Mouse (Mus musculus): ENCODE measurements at regions not wholly inside any gene's neighbourhood (a gene's known extent, or its start where the extent isn't known, plus 50 kb on each side); places are given as distances from the start of the nearest gene placed in this dataset.

DNA sequence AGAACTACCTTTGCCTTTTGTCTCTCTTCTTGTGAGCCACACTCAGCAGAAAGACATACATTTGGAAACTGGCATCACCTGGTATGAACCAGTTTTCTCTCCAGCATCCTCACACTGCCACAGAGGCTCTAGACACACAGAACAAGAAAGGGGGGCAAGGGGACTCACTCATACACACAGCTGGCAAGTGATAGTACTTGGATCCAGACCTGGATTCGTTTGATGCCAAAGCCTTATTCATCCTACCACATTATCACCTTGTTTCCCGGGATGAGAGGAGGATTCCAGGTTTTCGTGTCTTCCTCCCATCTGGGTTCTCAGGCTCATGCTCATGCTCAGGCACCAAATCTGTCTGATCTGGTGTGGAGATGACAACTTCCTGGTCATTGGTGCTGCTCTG is 97.8 kb upstream of the Opcml start:
- no peak for DNase-seq (ENCODE audit: extremely low read depth, insufficient read length, low spot score)

DNA sequence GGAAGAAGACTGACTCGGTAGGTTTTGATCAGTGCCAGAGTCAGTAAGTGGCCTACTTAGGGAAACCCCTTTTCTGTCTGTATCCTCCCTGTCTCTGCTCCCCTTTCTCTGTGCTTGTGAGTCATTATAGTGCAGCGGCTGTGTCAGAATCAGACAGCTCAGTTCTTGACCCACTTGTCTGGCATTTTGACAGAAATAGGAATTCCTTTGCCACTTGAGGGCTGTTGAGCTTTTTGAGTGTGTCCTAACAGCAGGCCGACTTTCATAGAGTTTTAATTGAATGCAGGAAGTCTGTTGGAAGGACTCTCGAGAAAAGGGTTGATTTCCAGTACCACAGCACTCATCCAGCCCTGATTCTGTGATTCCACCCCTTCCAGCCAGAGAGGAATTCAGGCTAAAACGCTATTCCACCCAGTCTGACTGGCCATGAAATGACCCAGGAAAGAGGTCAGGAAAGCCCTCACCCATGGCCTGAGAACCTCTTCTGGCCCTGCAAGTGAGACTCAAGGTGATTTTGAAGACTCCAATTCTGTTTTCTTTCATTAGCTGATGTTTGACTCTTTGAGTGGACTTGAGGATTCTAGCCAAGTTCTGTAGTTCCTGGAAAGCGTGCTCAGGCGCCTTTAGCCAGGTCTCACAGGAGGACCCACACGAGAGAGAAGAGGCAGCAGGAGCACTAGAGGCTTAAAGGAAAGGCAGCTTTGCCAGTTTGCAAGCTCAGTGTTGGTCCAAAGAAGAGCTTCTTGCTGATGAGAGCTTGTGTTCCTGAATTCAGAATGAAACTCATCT is 95.6 kb upstream of the Opcml start:
- DNase-seq (ENCODE audit: extremely low read depth, insufficient read length, low spot score), result peak; percentile 3

DNA sequence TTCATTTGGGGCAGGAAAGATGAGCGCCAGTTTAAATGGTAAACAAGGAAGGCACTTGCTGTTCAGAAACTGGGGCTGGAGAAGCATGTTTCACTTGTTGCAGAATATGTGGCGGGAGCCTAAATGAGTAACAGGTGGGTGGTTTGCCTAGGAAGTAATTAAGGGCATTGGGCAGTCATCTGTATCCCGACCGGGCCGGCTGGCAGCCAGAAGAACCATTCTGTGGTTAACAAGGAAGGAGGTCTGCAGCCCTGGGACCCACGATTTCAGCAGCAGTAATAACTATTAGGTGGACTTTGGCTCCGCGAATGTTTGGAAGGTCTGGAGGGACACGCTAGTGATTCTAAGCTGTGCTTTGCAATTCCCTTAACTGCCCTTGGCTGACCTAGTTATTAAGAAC is 89.0 kb upstream of the Opcml start:
- DNase-seq (ENCODE audit: extremely low read depth, insufficient read length, low spot score), result no peak

DNA sequence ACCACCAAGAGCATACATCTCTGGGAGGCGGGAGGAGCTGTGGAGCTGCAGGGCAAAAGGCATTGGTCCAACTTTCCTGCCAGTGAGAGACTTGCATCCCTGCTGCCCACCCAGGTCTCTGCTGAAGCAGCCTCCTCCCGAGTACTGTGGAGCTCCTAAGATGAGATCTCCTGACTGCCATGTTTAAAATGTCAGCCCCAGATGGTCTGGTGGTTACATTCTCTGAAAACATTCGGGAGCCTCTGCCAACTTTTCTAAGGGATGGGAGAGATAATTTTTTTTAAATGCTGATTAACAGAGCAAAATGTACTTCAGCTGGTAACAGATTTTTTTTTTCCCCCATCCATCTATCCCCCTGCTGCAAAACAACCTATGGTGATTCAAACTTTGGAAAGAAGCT is 88.4 kb upstream of the Opcml start:
- no peak for DNase-seq (ENCODE audit: extremely low read depth, insufficient read length, low spot score)

DNA sequence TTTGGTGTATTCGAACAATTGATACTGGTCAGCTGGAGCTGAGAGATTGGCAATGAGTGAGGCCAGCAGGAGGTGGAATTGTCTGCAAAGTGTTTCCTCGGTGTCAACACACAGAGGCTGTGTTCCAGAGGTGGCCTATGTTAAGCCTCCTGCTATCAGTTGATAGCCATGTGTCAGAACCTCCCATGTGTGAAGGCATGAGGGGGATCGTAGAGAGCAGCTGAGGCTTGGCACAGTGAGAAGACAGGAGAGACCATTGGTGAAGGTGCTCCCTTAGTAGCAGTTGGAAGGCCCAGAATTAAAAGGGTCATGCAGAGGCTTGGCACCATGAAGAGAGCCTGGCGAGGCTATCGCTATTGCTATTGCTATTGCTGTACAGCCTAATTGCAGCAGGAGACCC is 86.6 kb upstream of the Opcml start:
- no peak for DNase-seq (ENCODE audit: extremely low read depth, insufficient read length, low spot score)

DNA sequence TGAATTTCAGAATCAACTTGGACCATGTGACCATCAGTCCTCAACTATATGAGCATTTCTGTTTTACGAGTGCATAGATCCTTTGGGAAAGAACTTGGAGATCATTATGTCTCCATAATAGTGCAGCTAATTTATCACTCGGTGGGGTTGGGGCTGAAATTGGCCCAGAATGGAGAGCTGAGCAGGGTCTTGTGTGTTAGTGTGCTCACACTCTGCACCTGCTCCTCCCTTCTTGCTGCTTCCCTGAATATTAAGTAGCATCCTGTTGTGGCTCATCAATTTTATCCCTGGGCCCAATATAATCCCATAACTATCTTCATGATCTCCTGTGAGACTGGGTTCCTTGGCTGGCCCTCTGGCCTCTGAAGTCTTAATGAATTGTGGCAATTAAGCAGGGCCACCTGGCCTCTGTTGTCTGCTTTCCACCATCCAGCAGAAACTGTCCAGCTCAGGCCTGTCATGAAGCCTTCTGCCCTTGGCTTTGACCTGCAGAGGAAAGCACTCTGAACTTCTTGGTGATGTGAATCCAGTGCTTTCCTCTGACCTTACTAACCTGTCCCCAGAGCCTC is 66.7 kb upstream of the Opcml start:
- DNase-seq (ENCODE audit: extremely low read depth, insufficient read length, low spot score), result no peak

DNA sequence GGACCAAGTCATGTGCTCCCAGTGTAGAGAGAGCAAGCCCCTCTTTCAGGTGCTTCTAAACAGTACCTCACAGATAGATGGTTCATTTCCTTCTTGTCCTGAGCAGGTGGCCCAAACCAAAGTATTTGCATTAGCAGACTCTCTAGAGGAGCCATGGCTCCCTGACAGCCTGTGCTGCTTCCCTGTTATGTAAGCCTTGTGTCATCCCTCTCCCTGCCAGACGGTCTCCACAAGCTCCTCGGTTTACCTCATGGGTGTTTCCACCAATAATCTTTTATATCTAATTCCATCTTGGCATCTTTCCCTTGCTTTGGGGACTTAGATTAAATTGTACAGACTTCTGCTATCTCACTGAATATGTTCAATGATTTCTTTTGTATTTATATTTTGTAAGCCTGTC is 66.0 kb upstream of the Opcml start:
- no peak for DNase-seq (ENCODE audit: extremely low read depth, insufficient read length, low spot score)

DNA sequence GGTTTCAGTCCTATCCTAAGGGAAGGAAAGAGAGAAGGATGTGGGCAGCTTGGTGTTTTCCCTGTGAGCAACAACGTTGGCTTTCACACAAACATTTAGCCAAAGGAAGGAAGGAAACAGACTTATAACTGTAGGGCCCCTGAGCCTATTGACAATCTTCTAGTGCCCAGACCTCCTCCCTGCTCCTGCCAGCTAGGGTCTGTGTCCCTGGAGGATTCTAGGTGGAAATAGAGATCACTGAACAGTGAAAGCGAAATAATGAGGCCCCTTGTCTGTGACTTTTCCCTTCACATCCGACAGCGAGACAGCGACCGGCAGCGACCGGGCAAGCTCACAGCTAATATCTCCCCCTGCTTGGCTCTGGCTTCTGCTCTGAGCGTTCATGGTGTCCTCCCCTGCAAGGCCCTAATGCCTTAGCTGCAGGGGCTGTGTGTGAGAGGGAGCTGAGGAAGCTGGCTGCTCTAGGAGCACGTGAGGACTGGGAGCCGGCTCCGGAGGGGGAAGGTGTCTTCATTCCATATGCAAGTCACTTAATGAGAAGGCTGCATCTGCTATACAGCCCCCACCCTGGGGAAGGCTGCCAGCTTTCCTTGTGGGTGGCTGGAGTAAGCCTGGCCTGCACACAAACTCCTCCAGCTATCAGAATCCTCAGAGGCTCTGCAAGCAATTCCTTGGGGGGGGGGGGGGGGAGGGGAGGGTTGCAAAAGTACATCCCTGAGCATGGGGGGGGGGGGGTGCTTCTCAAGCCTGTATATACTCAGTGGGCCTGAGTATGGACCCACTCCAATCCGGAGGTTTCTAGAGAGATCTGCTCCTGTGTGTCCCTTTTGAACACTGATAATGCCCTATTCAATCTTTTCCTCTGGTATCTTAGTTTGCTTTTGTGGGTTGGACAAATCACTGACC is 61.7 kb upstream of the Opcml start:
- peak; percentile 5 for DNase-seq (ENCODE audit: extremely low read depth, insufficient read length, low spot score)

DNA sequence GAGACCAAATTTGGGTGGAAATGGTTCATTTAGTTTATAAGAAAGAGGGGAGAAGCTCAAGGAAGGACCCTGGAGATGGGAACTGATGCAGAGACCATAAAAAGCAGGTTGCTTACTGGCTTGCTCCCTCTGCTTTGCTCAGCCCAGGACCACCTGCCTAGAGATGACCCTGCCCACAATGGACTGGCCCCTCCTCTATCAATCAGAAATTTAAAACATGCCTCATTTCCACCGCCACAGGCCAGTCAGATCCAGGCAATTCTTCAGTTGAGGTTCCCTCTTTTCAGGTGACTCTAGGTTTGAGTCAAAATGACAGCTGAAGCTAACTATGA is 61.1 kb upstream of the Opcml start:
- no peak for DNase-seq (ENCODE audit: extremely low read depth, insufficient read length, low spot score)

DNA sequence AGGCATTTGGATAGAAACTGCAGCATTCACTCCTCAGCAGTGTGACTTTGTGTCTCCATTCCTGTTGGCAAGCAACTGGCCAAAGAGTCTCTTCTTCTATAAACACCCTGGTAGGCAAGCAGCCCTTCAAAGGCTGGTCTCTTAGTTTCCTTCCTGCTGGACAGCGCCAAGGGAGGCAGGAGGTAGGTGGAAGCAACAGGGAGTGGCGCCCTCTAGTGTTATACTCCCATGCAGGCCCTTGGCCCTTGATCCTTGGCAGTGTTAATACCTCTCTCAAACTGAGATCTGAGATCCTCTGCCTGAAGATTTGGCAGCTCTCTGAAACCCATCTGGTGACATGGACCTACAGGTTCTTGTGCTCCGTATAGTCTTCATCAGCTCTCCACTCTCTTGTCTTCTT is 51.3 kb upstream of the Opcml start:
- DNase-seq (ENCODE audit: extremely low read depth, insufficient read length, low spot score), result no peak
